Mouse (Mus musculus): ENCODE measurements around the gene Rbbp6.

Gene Rbbp6

GRCm38 (mm10) chr7:123046473-123047091, 81.1 kb downstream of the Rbbp6 start:
- DNase-seq (ENCODE audit: low read depth, low spot score) = no peak

Data from telencephalon, adult 2 months (tissue).